Mouse (Mus musculus) MEL (cell line): ENCODE data around the gene Yipf3.

Source experiments
- CTCF ChIP-seq, 3 experiments: IDR thresholded peaks in 2 of 3; conservative IDR thresholded peaks in 1 of 3; 2 replicates each; pipeline ENCODE4 v1.5.1; 2011 to 2012; ENCODE audit warnings: low read length in 3 of 3, low read depth in 2 of 3, mild to moderate bottlenecking in 2 of 3, improper control_type of control experiment in 1 of 3, inconsistent platforms in 1 of 3, mixed read lengths in 1 of 3, moderate library complexity in 1 of 3; ENCODE audit not compliant: control insufficient read depth in 1 of 3, insufficient read depth in 1 of 3, poor library complexity in 1 of 3, severe bottlenecking in 1 of 3
- ELF1 ChIP-seq: IDR thresholded peaks from 2 replicates; pipeline ENCODE4 v1.6.1; 2014; ENCODE audit warnings: low read depth, mild to moderate bottlenecking, inconsistent platforms, low read length, improper control_type of control experiment, moderate library complexity
- KAT2A ChIP-seq: conservative IDR thresholded peaks from 2 replicates; pipeline ENCODE4 v1.6.1; 2012; ENCODE audit warnings: low read depth, low read length, improper control_type of control experiment, inconsistent platforms
- MAZ ChIP-seq: IDR thresholded peaks from 2 replicates; pipeline ENCODE4 v1.6.1; 2012; ENCODE audit warnings: low read depth, mild to moderate bottlenecking, inconsistent platforms, low read length, improper control_type of control experiment
- POLR2A ChIP-seq, 2 experiments: IDR thresholded peaks; 2 replicates each; pipeline ENCODE4 v1.6.1; 2011 to 2012; ENCODE audit warnings: low read length in 2 of 2, mild to moderate bottlenecking in 2 of 2, control low read depth in 1 of 2, improper control_type of control experiment in 1 of 2, low read depth in 1 of 2, moderate library complexity in 1 of 2; ENCODE audit not compliant: control insufficient read depth in 1 of 2, insufficient read depth in 1 of 2, poor library complexity in 1 of 2
- POLR2AphosphoS2 ChIP-seq: IDR thresholded peaks from 2 replicates; pipeline ENCODE4 v1.6.1; 2011; ENCODE audit warnings: low read length, improper control_type of control experiment
- SIN3A ChIP-seq: IDR thresholded peaks from 2 replicates; pipeline ENCODE4 v1.6.1; 2012; ENCODE audit warnings: low read length, improper control_type of control experiment, inconsistent platforms
- TAL1 ChIP-seq: IDR thresholded peaks from 2 replicates; pipeline ENCODE4 v1.6.1; 2012; ENCODE audit warnings: mild to moderate bottlenecking, inconsistent platforms, low read length, moderate library complexity, mixed read lengths

DNA sequence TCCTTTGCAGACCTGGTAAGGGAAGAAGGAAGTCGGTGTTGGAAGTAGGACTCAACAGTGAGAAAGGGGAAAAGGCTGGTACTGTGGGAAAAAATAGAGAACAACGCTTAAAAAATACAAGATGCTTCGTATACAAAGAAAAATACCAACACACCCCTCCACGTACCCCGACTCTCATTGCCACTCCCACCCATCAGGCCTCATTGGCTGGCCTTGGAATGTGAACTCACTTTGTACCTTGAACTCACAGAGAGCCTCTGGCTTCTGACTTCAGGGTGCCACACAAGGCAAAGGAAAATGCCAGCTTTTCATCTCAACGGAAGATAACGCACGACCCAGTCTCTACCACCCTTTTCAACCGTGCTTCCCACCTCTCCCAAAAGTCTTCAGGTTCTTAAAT lies 35.3 kb downstream of the Yipf3 start:
- TF ChIP-seq CTCF (IDR thresholded peaks at IDR 0.05 in 2 of 3, conservative IDR thresholded peaks at IDR 0.05 in 1 of 3; ENCODE audit: control insufficient read depth in 1 of 3, insufficient read depth in 1 of 3, low read depth in 2 of 3, low read length in 3 of 3, poor library complexity in 1 of 3, severe bottlenecking in 1 of 3) (no peak), KAT2A (no peak), MAZ (0 out of 2 replicates have a peak, but pooled peaks have one; percentile 12), ELF1 (0 out of 2 replicates have a peak, but pooled peaks have one; percentile 29), TAL1 (no peak), POLR2AphosphoS2 (no peak), POLR2A (IDR thresholded peaks at IDR 0.05; ENCODE audit: control insufficient read depth in 1 of 2, insufficient read depth in 1 of 2, low read depth in 1 of 2, low read length in 2 of 2, poor library complexity in 1 of 2) (no peak), SIN3A (0 out of 2 replicates have a peak, but pooled peaks have one; percentile 10)
